Mouse (Mus musculus) midbrain, postnatal 0 days (tissue): Measurements from ENCODE around the gene Gatb. TPM values are rescaled to one million over a fixed set of nuclear protein-coding genes. Genes with fewer than 3 reads are reported as not detected.

Source experiments
- ATAC-seq: fragments of 200-750 bp; cut with Nextera tagmentation; 2 replicates; pipeline ENCODE4 v1.8.0; 2017; ENCODE audit warnings: moderate number of reproducible peaks, mild to moderate bottlenecking, moderate TSS enrichment, moderate library complexity; ENCODE audit not compliant: low FRiP score
- DNase-seq: peaks from one replicate; pipeline ENCODE4 v3.0.0-alpha.2; 2015; ENCODE audit warnings: low spot score
- H3K27ac ChIP-seq: fragments of 300-500 bp; sonication (generic); 2 replicates; pipeline ENCODE4 v1.5.1; 2014; ENCODE audit warnings: low read depth, mild to moderate bottlenecking, low read length, mixed read lengths
- H3K27me3 ChIP-seq: fragments of 300-500 bp; sonication (generic); 2 replicates; pipeline ENCODE4 v1.6.1; 2014; ENCODE audit warnings: low read length, control low read depth, mixed read lengths; ENCODE audit not compliant: insufficient read depth
- H3K36me3 ChIP-seq: fragments of 300-500 bp; sonication (generic); 2 replicates; pipeline ENCODE4 v1.6.1; 2014; ENCODE audit warnings: low read length, control low read depth, mixed read lengths; ENCODE audit not compliant: insufficient read depth
- H3K4me1 ChIP-seq: fragments of 300-500 bp; sonication (generic); 2 replicates; pipeline ENCODE4 v1.6.1; 2014; ENCODE audit warnings: mild to moderate bottlenecking, control low read depth, antibody characterized with exemption, low read length, mixed read lengths; ENCODE audit not compliant: insufficient read depth
- H3K4me2 ChIP-seq: fragments of 300-500 bp; sonication (generic); 2 replicates; pipeline ENCODE4 v1.6.1; 2014; ENCODE audit warnings: low read depth, mild to moderate bottlenecking, low read length, mixed read lengths; ENCODE audit not compliant: poor library complexity, severe bottlenecking
- H3K4me3 ChIP-seq: fragments of 300-500 bp; sonication (generic); 2 replicates; pipeline ENCODE4 v1.5.1; 2014; ENCODE audit warnings: low read depth, mild to moderate bottlenecking, low read length, moderate library complexity
- H3K9ac ChIP-seq: fragments of 300-500 bp; sonication (generic); replicated peaks from 2 replicates; pipeline ENCODE4 v1.6.1; 2014; ENCODE audit warnings: mild to moderate bottlenecking, low read length, moderate library complexity, mixed read lengths; ENCODE audit not compliant: poor library complexity, severe bottlenecking
- H3K9me3 ChIP-seq: fragments of 300-500 bp; sonication (generic); 2 replicates; pipeline ENCODE4 v1.6.1; 2016; ENCODE audit warnings: low read length, control low read depth
- CTCF ChIP-seq: IDR thresholded peaks from 2 replicates; pipeline ENCODE4 v1.5.1; 2016; ENCODE audit warnings: antibody characterized with exemption, mild to moderate bottlenecking
- WGBS: fragments of 180-500 bp; shearing (Covaris S2); extraction: QIAGEN DNeasy Blood & Tissue Kit; methylation state at CpG from one replicate; pipeline ENCODE4 v1.1.7; 2014; 5-methylcytosine and 5-hydroxymethylcytosine counted together
- polyA plus RNA-seq: library from polyadenylated mRNA; unstranded; fragments of >200 nt; fragmentation: Nextera tagmentation; extraction: Ambion mirVana; gene quantifications from 2 replicates; pipeline ENCODE4 v1.2.1, GENCODE M21; 2015
- total RNA-seq: library from RNA; depleted of rRNA; stranded (reverse); fragments of >200 nt; gene quantifications from 2 replicates; pipeline ENCODE4 v1.2.3, GENCODE M21; 2014

Gene Gatb
- total and polyA plus RNA-seq, 2 experiments from 2014 or later: 21.7 to 36.9 TPM

- DNase-seq: peak; percentile 23
- no peak for ATAC-seq
These were observed 79.1 kb downstream of the Gatb start for GRCm38 (mm10) chr3:85652727-85653665.

GRCm38 (mm10) chr3:85655538-85655937, 81.6 kb downstream of the Gatb start:
- Histone ChIP-seq H3K4me1 (no peaks in the 10 kb centered on the region), H3K4me3 (no peak overlapping the region), H3K27ac (no peak overlapping the region), H3K4me2 (no peak overlapping the region), H3K27me3 (no peaks in the 10 kb centered on the region), H3K36me3 (no peaks in the 10 kb centered on the region), H3K9ac (no peak overlapping the region), H3K9me3 (no peaks in the 10 kb centered on the region)
- WGBS: 96% methylated on average over 3 of the region's 3 CpGs
- DNase-seq: no peak
- ATAC-seq: no peak
- TF ChIP-seq CTCF: no peak

More at GRCm38 (mm10) chr3:85652727-85653665, 79.1 kb downstream of the Gatb start:
- WGBS: 61% methylated on average over 4 of the region's 4 CpGs
- Histone ChIP-seq H3K4me2 (no peak overlapping the region), H3K4me3 (no peak overlapping the region), H3K9me3 (no peaks in the 10 kb centered on the region), H3K27ac (peak overlapping the region; percentile 48; the same call in 1 of the 2 replicates), H3K4me1 (no peaks in the 10 kb centered on the region), H3K27me3 (no peaks in the 10 kb centered on the region), H3K9ac (no peak overlapping the region), H3K36me3 (no peaks in the 10 kb centered on the region)
- no peak for TF ChIP-seq CTCF

GRCm38 (mm10) chr3:85659681-85660080, 85.8 kb downstream of the Gatb start:
- no peak overlapping the region for H3K4me2 ChIP-seq
- no peak for ATAC-seq
- no peaks in the 10 kb centered on the region for H3K27me3 ChIP-seq
- H3K36me3 ChIP-seq: no peaks in the 10 kb centered on the region
- no peak for TF ChIP-seq CTCF
- no peaks in the 10 kb centered on the region for H3K4me1 ChIP-seq
- no peak for DNase-seq
- H3K9me3 ChIP-seq: no peaks in the 10 kb centered on the region
- H3K27ac ChIP-seq: no peak overlapping the region
- no peak overlapping the region for H3K9ac ChIP-seq
- WGBS: 88% methylated on average over 7 of the region's 7 CpGs
- H3K4me3 ChIP-seq: no peak overlapping the region

DNA sequence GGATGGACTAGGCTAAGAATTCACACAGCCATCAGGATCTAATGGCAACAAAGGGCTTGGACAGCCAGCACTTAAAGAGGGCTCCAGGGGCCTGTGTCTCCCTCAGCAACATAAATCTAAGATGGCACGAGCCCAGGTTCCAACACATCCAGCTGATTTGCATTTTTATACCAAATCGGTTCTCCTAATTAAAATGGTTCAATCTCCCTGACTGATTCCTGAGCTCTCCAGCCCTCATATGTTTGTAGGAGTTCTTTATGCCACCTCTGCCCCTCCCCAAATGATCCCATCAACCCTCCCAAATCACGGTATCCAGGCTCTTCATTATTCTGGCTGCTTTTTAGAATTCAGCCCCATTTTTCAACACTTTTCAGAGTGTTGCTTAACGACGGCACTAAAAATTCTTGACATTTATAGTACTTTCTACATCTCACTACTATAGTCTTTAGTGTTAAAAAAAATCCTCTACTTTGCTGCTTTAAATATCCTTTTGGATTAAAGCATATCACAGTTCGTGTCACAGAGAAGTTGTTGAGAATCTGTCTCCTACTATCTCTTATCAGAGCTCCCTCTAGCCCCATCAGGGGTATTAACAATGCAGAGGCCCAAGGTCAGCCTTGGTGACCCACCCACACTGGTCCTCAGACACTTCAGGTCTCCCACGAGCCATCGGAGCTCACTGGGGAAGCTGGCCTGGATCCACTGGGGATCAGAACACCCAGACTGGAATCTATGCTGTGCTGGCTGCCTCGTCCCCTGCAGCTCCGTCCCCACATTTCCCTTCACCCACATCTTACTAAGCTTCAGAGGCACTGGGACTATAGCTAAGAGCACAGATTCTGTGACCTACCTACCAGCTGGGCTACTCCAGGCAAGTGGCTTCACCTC, 88.3 kb downstream of the Gatb start:
- Histone ChIP-seq H3K36me3 (no peaks in the 10 kb centered on the region), H3K4me2 (no peak overlapping the region), H3K4me3 (no peak overlapping the region), H3K27me3 (no peaks in the 10 kb centered on the region), H3K27ac (no peak overlapping the region), H3K9ac (no peak overlapping the region), H3K4me1 (no peaks in the 10 kb centered on the region), H3K9me3 (no peaks in the 10 kb centered on the region)
- no peak for TF ChIP-seq CTCF
- ATAC-seq (no peak), DNase-seq (no peak)
- WGBS: 73% methylated on average over 10 of the region's 10 CpGs

DNA sequence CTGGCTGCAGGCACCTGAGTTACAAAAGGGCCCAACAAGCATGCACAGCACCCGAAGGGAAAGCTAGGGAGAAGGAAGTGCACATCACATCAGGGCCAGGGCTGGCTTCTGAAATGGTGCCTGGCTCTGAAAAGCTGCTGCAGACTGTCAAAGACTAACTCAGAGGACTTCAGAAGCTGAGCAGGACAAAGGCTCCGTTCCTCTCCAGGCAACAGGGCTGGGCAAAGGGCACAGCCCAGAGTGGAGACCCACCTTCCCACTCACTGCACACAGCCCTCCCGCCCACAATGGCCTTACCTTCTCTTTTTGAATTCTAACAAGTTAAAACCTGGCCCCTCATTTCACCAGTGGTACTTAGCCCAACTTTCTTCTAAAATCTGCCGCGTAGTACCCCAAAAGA, 89.9 kb downstream of the Gatb start:
- ATAC-seq (no peak), DNase-seq (no peak)
- Histone ChIP-seq H3K36me3 (no peaks in the 10 kb centered on the region), H3K27ac (no peak overlapping the region), H3K4me1 (peaks cover 2% of the 10 kb centered on the region; the same call in 1 of the 2 replicates), H3K9me3 (no peaks in the 10 kb centered on the region), H3K27me3 (no peaks in the 10 kb centered on the region), H3K4me2 (no peak overlapping the region), H3K9ac (no peak overlapping the region), H3K4me3 (no peak overlapping the region)
- 77% methylated on average over 5 of the region's 5 CpGs for WGBS
- TF ChIP-seq CTCF: no peak
